Mouse (Mus musculus): ENCODE data around the gene Gm17455. TPM values are rescaled to one million over a fixed set of nuclear protein-coding genes. Genes with fewer than 3 reads are reported as not detected.

Gene Gm17455
- polyA plus RNA-seq, 1 experiment, result not detected

DNA sequence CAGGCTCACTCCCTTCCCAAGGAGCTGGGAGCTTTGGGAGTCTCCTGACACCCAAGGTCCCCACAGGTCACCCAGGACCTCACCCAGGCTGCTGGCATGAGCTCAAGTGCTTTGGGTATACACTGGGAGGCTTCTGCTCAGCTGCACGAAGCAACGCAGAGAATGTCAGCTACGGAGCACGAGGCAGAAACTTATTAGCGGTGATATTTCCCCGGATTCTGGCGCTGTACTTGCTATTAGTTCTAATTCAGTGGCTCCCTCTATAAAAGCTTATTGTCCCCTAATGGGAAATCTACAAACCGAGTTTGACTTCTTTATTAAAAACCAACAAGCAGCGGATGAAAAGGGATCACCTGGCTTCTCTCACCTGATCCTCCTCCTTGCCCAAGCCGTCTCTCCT lies 30.5 kb downstream of the Gm17455 start:
- Histone ChIP-seq H3K36me3 (ENCODE audit: control insufficient read depth) (no peaks in the 10 kb centered on the region), H3K4me3 (replicated peaks) (no peak overlapping the region), H3K9me3 (ENCODE audit: control insufficient read depth, low read length) (no peaks in the 10 kb centered on the region; the same call in 1 of the 2 replicates), H3K27me3 (ENCODE audit: control insufficient read depth) (no peaks in the 10 kb centered on the region), H3K4me1 (ENCODE audit: control insufficient read depth) (no peaks in the 10 kb centered on the region)
- TF ChIP-seq GATA1 (IDR thresholded peaks at IDR 0.05; ENCODE audit: low read length) (no peak), TAL1 (IDR thresholded peaks at IDR 0.05; ENCODE audit: low read length) (no peak)

DNA sequence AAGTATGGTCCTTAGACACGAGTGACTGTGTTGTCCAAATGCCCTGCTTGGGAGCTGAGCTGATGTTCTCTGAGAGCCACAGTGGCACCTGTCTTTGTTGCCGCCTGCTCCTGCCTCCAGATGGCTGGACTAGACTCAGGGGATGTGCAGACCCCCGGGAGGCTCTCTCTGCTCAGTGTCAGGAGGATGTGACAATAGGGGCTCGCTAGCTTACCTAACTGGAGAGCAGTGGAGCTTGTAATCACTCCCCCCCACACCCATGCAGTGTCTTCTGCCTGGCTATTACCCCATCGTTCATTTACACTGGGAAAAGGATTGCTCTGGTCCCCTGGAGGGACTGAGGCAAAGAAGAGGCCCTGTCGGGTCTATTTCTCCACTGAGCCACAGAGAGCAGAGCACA lies 31.1 kb downstream of the Gm17455 start:
- Histone ChIP-seq H3K36me3 (ENCODE audit: control insufficient read depth) (no peaks in the 10 kb centered on the region), H3K4me1 (ENCODE audit: control insufficient read depth) (no peaks in the 10 kb centered on the region), H3K9me3 (ENCODE audit: control insufficient read depth, low read length) (no peaks in the 10 kb centered on the region; the same call in 1 of the 2 replicates), H3K4me3 (replicated peaks) (no peak overlapping the region), H3K27me3 (ENCODE audit: control insufficient read depth) (no peaks in the 10 kb centered on the region)
- no peak for TF ChIP-seq TAL1 (IDR thresholded peaks at IDR 0.05; ENCODE audit: low read length)
- no peak for TF ChIP-seq GATA1 (IDR thresholded peaks at IDR 0.05; ENCODE audit: low read length)

DNA sequence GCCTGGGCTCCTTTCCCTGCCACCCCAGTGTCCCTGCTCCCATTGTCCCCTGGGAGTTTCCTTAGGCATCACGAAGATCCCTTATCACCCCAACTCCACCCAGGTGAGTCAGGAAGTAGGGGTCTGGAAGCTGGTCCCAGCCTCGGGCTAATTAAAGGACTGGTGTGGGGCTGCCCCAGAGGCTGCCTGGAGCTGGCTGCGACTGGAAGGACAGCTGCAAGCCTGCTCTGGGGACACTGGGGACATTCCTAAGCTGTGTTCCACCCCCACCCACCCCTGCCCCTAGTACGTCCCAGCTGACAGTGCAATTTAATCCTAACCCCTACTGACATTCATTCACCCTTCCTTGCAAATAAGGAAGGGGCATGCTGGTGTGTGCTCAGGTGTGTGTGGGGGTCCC lies 33.2 kb downstream of the Gm17455 start:
- no peak for TF ChIP-seq TAL1 (IDR thresholded peaks at IDR 0.05; ENCODE audit: low read length)
- TF ChIP-seq GATA1 (IDR thresholded peaks at IDR 0.05; ENCODE audit: low read length), result no peak
- no peaks in the 10 kb centered on the region for H3K27me3 ChIP-seq (ENCODE audit: control insufficient read depth)
- no peaks in the 10 kb centered on the region for H3K36me3 ChIP-seq (ENCODE audit: control insufficient read depth)
- H3K9me3 ChIP-seq (ENCODE audit: control insufficient read depth, low read length), result no peaks in the 10 kb centered on the region
- H3K4me3 ChIP-seq (replicated peaks), result no peak overlapping the region
- H3K4me1 ChIP-seq (ENCODE audit: control insufficient read depth), result no peaks in the 10 kb centered on the region

DNA sequence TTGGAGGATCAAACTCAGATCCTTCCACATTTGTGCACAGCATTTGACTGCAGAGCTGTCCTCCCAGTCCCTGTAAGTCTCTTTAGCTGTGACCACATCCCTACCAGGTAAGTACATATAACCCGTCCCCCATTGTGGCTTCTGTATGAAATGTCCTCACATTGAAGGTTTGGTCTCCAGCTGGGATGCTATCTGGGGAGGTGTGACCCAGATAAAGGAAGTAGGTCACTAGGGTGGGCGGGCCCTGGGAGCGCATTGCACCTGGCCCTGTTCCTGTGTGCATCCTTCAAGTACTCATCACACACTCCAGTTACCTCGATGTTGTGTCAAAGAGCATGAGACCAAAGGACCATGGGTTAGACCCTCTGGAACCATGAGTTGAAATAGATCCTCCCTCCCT lies 42.8 kb downstream of the Gm17455 start:
- Histone ChIP-seq H3K9me3 (ENCODE audit: control insufficient read depth, low read length) (peaks cover 6% of the 10 kb centered on the region), H3K4me3 (replicated peaks) (no peak overlapping the region), H3K27me3 (ENCODE audit: control insufficient read depth) (no peaks in the 10 kb centered on the region), H3K36me3 (ENCODE audit: control insufficient read depth) (no peaks in the 10 kb centered on the region), H3K4me1 (ENCODE audit: control insufficient read depth) (no peaks in the 10 kb centered on the region)
- TF ChIP-seq GATA1 (IDR thresholded peaks at IDR 0.05; ENCODE audit: low read length) (no peak), TAL1 (IDR thresholded peaks at IDR 0.05; ENCODE audit: low read length) (no peak)

DNA sequence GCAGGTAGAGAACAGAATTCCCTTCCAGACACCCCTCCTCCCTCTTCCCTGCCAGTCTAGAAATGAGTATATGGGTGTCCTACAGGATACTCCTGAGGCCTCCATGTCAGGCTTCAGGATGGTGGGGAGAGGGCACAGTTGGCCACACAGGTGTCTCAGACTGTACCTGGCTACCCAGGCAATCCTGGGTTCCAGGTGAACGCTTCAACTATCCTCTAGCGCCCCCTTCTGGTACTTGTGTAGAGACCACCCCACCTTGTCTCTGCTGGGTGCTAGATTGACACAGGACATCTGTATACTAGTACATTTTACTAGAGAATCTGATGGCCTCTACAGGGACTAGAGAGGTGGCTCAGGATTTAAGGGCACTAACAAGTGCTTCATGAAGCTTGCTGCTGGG lies 43.6 kb downstream of the Gm17455 start:
- no peaks in the 10 kb centered on the region for H3K36me3 ChIP-seq (ENCODE audit: control insufficient read depth)
- H3K9me3 ChIP-seq (ENCODE audit: control insufficient read depth, low read length), result peaks cover 6% of the 10 kb centered on the region
- no peak overlapping the region for H3K4me3 ChIP-seq (replicated peaks)
- no peaks in the 10 kb centered on the region for H3K27me3 ChIP-seq (ENCODE audit: control insufficient read depth)
- TF ChIP-seq TAL1 (IDR thresholded peaks at IDR 0.05; ENCODE audit: low read length) (no peak), GATA1 (IDR thresholded peaks at IDR 0.05; ENCODE audit: low read length) (no peak)
- H3K4me1 ChIP-seq (ENCODE audit: control insufficient read depth), result no peaks in the 10 kb centered on the region

DNA sequence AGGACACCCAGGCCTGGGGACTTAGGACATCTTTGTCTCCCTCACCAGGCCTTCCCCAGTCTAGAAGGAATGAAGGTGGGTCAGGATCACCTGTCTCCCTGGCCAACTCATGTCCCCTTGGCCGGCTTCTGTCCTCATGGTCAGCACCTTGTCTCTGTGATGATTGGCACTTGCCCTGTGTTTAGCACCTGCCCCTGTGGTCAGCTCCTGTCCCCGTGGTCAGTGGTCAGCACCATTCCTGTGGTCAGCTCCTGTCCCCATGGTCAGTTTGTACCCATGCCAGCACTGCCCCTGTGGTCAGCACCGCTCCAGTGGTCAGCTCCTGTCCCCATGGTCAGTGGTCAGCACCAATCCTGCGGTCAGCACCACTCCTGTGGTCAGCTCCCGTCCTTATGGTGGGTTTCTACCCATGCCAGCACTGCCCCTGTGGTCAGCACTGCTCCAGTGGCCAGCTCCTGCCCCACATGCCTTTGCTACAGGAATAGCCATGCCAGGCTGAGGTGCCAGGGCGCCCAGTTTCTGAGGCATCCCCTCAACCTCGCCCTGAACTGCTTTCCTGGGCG lies 45.6 kb downstream of the Gm17455 start:
- Histone ChIP-seq H3K36me3 (ENCODE audit: control insufficient read depth) (no peaks in the 10 kb centered on the region), H3K27me3 (ENCODE audit: control insufficient read depth) (no peaks in the 10 kb centered on the region), H3K9me3 (ENCODE audit: control insufficient read depth, low read length) (peaks cover 6% of the 10 kb centered on the region), H3K4me1 (ENCODE audit: control insufficient read depth) (no peaks in the 10 kb centered on the region), H3K4me3 (replicated peaks) (no peak overlapping the region)
- no peak for TF ChIP-seq TAL1 (IDR thresholded peaks at IDR 0.05; ENCODE audit: low read length)
- no peak for TF ChIP-seq GATA1 (IDR thresholded peaks at IDR 0.05; ENCODE audit: low read length)

DNA sequence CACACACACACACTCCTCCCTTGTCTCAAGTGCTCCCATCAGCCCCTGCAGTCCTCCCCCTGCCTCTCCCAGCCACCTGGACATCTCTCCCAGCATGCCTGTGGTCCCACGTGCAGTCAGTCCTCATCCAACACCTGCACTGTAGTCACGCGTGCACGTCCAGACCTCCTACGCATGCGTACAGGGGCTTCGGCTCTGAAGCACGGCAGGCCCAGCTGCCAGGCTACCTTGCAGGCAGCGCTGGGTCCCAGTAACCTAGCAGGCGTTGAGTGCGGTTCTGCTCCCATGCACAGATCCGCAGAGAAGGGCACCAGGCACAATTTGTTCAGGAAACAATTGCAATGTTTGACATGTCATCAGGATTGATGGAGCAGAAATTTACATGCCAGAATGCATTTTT lies 47.7 kb downstream of the Gm17455 start:
- H3K4me1 ChIP-seq (ENCODE audit: control insufficient read depth), result no peaks in the 10 kb centered on the region
- TF ChIP-seq GATA1 (IDR thresholded peaks at IDR 0.05; ENCODE audit: low read length), result no peak
- TF ChIP-seq TAL1 (IDR thresholded peaks at IDR 0.05; ENCODE audit: low read length), result no peak
- H3K27me3 ChIP-seq (ENCODE audit: control insufficient read depth), result no peaks in the 10 kb centered on the region
- H3K36me3 ChIP-seq (ENCODE audit: control insufficient read depth), result no peaks in the 10 kb centered on the region
- no peak overlapping the region for H3K4me3 ChIP-seq (replicated peaks)
- H3K9me3 ChIP-seq (ENCODE audit: control insufficient read depth, low read length), result peaks cover 6% of the 10 kb centered on the region

Other genes with a start within 250 kb of the Gm17455 start
- gene Chst3, start 180.5 kb upstream of the Gm17455 start, polyA plus RNA-seq (2012), result not detected in 2 replicates
- 8.6 and 10.3 TPM in 2 replicates for gene Psap, start 122.1 kb upstream of the Gm17455 start, polyA plus RNA-seq (2012)
- gene Vsir, start 52.9 kb upstream of the Gm17455 start, polyA plus RNA-seq (2012), result 4.9 and 6.2 TPM in 2 replicates